Mouse (Mus musculus): ENCODE measurements around the gene Plb1. TPM values are rescaled to one million over a fixed set of nuclear protein-coding genes. Genes with fewer than 3 reads are reported as not detected.

Gene Plb1
- total RNA-seq, 2 experiments from 2014 or later, result 4.0 to 6.5 TPM

DNA sequence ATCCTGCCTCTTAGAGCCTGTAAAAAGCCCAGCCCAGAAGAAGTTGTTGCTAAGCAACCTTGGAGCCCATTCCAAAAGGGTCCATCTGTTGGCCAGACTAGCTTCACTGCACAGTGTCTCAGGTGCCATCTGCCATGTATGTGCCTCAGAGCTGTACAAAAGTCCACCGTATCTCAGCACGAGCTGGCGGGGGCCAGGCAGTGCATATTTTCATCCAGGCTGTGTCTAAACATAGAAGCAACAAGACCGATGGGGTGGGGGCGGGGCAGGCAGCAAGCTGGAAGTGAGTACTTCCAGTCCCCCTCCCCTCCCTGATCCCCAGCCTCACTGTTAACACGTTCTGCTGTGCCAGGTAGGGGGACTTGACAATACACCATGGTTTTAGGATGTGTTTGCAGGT, 102.7 kb downstream of the Plb1 start:
- peak; percentile 48 for DNase-seq

DNA sequence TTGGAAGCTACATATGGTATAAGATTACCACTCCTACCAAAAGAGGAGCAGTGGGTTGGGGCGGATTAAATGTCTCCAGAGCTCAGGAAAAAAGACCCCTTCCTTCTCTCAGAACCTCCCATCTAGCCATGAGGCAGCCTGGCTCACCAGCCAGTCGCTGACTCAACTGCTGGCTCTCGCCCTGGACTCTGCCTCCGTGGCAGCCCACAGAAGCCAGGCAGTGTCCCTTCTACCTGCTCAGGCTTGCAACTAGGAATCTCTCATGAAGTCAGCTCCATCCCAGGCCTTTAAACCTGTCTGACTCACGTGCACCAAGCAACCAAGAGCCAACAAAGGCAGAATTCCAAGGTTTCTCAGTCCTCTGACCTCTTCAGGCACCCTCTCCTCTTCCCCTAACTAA, 103.6 kb downstream of the Plb1 start:
- no peak for DNase-seq

DNA sequence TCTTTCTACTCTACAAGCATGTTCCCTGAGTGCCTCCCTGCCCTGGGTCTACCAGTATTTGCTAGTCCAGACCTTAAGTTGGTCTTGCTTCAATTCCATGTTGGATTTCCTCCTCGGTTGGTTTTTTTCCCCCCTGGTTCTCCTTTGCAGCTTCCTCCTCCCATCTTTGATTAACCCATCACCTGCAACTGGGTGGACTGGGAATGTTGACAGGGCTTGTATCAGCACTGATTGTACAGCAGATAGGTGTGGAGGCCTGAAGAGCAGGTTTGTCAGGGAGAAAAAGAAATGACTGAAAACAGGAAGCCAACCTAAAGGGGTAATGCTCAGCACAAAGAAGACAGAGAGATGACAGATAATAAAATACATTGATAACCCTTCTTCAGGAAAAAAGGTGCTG, 104.8 kb downstream of the Plb1 start:
- DNase-seq, result no peak

DNA sequence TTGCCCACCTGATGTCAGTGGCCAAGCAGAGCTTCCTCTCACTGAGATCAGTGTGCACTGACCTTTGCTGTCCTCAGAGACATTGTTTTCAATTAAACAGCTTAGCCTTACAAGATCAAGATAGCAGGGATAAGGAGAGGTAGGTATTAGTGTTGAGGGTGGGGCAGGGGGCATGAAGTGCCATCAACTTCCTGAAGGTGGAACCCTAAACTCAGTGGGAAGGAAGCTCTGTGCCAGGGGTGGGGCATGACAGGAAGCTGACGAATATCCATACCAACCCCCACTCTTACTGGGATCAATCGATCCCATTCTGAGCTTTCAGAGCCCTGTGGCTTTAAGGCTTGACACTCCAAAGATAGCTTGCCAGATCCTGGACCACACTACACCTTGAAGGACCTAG, 105.8 kb downstream of the Plb1 start:
- no peak for DNase-seq

DNA sequence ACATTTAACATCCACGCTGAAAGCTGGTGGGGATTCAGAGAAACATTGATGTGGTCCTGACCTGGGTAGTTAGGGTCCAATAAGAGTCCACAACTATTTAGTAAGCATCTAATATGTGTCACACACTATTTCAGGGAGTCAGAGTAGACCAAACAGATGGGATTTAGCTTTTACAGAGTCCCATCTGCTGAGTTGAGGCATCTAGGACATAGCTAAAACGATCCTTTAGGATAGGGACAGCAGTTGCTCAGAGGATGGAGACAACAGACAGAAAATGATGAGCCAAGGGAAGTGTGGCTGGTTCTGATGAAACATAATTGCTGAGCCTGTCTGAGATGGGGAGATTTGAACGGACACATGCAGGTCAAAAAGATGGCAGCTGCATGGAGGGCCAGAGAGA, 106.3 kb downstream of the Plb1 start:
- no peak for DNase-seq

DNA sequence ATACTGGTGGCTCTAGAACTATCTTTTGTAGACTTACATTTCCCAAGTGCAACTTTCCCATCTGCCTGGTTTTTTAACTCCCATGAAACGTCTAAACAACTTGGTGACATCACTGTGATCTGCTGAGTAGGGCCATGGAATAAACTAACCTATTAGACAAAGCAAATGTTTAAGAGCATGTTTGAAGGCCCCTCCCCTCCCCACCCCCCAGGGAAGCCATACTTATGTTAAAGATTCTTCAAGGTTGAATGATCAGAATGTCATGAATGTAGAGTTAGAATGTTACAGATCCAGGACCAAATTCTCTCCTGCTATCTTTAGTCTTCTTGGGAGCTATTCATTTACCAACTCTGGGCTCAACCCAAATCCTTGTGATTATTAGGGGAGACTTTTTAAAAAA, 107.7 kb downstream of the Plb1 start:
- no peak for DNase-seq

DNA sequence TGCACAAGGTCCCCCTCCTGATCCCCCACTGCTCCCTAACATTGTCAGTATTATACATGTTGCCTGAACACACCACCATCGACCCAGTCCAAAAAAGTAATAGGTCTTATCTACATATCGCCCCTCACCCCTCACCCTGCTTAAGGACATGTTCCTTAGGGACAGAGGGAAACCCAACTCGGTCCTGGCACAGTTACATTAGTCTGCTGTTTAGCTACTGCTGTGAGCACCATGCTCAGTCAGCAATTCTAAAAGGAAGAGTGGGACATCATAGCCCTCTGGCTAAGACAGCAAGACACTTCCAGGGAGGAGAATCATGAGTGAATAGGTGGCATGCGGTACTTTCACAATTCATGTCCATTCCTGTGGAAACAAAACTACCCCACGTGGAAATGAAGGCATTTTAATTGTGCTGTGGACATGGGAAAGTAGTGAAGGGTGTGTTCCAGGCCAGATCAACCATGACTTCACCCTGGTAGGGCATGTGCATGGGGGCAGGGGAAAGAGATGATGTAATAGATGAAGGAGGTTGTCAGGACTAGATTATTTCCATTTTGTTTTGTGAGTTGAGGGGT, 110.3 kb downstream of the Plb1 start:
- DNase-seq, result no peak

DNA sequence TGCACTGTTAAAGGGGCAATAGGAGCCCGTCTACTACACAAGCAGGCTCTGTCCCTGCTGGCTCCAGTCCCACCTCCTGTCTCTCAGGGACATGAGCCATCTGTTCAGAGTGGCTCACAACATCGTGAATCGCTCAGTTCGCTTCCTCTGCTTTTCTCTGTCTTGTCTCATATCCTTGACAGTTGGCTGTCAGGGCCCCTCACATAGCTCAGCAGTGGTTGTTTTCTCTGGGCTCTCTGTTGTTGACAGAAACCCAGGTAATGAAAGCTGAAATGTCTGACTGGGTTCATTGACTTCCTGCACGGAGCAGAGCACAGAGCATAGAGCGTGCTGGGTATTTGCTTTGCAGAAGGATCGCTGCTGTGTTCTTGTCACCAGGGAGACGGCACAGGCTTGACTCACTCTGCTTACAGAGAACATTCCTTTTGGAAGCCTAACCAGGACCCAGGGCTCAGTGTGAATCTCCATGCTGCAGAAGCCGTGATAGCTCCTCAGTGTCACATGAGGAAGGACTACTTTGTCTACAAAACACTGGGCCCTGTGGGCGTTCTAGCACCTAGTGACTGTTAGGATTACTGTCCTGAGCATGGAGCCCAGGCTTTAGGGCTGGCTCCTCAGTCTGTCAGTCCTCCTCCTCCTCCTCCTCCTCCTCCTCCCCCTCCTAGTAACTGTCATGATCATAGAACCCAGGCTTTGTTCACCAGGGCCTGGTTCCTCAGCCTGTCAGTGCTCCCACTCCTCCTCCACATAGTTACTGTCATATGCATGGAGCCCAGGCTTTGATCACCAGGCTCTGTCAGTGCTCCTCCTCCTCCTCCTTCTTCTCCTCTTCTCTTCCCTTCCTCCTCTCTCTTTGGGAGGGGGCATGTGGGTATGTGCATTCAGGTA, 113.8 kb downstream of the Plb1 start:
- DNase-seq, result peak; percentile 55

DNA sequence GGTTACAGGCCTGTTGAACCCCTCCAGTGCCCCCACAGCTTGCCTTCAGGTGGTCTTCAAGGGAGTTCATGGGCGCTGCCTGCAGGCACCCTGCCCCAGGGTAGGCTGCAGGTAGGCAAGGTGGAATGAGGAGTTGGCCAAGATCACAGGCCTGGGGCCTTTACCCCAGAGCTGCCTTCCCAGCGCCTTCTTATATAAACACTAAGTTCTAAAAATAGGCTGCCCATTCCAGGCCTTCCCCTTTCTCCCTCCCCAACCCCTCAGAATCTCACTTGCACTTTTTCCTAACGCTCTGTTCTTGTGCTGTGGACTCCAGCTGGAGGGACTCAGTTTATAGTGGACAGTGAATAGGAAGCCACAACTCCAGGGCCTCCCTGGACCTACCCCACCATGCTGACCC, 117.2 kb downstream of the Plb1 start:
- DNase-seq, result no peak

DNA sequence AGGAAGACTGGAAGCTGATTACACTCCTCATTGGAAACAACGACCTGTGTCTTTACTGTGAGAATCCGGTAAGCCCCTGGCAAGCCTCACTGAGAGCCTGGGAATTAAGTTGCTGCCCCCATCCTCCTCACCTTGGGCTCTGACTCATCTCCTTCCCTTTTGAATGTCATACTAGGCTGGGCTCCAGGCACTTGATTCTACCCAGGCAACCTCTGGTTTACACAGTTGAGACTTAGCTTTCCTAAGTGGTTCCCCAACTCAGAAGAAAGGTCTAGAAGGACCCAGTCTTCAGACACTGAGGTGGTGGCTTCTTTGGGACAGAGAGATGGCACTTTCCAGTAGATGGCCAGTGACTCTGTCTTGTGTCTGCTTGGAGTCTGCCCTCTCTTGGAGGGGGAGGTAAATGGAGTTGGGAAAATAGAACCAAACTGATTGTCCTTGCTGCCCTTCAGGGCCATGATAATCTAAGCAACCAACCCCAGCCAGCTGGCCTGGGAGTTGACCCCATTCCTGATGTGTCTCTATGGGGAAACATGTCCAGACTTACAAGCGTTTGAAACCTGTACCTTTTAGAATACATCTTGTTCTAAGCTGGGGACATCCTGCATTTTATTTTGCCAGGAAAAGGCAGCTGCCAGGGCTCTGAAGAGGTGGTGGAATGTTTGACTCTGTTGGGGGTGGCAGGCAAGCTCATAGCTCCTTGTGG, 118.2 kb downstream of the Plb1 start:
- DNase-seq, result no peak

DNA sequence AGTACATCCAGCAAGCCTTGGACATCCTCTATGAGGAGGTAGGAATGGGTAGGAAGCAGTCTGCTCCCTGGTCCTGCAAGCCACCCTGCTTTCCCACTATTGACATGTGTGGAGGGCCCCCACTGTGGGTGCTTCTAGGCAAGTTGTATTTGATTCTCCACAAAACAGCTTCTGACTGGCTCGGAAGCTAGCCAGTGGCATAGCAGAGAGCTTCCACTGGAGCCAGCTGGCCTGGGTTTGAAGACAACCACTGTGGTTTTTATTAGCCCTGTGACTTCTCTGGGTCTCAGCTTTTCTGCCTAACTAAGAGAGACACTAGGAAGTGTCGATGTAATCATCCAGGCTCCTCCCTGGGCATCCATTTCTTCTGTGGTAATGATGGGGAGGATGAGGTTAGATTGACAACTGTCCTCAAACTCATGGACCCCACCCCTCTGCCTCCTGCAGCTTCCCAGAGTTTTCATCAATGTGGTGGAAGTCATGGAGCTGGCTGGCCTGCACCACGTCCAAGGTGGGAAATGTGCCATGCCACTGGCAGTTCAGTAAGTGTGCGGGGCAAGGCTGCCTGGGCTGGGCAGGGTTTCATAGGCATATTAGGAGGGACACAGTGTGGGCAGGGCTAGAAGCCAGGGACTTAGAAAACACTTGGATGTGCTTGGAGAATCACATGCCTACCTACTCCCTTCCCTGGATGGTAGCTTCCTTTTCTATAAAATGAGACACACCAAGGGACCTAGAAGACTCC, 119.4 kb downstream of the Plb1 start:
- no peak for DNase-seq

DNA sequence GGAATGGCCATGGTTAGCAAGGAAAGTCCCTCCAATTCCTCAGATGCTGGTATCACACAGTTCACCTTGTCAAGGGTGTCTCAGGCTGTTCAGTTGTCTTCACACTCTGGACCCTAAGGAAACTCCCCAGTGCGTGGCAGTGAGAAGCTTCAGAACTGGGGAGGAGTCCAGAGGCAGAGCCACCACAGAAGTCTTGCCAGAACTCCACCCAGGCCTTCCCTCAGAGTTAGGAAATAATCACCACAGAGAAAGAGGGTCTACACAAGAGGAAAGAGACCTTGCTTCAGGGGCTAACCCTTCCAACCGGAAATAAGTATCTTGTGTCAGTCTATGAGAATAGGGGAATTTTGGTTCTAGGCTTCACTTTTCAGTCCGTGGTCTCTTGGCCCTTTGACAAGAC, 120.3 kb downstream of the Plb1 start:
- DNase-seq, result no peak

DNA sequence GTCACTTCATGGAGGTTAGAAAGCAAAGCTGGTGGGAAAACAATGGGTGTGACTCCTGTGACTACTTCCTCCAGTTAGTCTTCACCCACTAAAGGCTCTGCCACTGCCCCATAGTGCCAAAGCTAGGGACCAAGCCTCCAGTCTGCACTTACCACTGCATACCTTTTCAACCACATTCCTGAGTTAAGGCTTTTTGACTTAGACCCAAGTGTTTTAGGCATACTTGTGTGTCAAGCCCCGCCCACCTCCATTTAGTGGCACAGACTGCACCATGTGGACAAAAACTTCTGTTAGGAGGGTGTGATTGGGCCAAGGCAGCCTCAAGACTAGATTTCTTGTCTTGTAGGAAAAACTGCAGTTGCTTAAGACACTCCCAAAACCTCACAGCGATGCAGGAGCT, 120.8 kb downstream of the Plb1 start:
- no peak for DNase-seq

DNA sequence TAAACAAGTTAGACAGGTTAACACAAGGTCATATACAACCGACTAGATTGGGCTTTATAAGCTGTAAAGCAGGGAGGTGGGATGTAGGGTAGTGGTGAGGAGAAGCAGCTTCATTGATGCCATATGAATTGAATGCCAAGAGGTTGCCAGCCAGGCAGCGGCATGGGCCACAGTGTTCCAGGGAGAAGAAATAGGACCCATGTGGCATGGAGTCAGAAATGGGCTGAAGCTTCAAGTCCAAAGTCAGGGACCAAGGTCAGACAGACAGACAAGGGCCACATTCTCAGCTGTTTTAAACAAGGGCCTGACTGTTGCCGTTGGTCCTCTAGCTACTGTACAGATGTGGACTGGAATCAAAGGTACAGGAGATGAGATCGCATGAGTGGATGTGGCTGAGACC, 128.0 kb downstream of the Plb1 start:
- no peak for DNase-seq

DNA sequence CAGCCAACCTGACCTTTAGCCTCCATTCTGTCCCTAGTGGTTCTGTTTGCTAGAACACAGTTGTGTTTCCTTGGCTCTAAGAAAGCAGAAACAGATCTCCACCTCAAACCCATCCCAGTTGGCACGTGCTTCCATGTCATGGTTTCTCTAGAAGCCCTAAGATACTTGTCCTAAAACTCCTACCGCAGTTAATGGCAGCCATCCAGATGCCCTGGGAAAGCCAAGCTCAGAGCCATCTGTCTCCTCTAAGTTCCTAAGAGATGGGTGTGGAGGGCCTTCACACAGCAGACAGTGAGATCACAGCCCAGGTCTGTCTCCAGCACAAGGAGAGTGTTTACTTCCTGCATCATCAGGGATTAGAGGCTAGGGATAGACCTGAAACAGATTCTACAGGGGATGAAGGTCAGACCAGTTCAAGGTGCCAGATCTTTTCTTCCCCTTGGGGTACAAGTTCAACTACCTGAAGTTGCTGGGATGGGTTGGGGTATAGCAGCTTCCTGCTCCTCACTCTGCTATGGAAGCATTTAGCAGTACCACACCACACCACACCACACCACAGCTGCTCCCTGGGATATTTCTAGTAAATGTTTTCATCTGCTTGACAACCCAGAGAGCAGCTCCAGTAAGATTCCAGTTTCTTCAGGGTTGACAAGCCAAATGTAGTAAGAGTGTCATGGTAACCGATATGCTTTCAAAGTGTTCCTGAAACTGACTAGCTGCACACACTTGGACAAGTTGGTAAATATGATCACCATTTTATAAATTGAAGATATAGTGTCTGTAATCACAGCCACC, 129.1 kb downstream of the Plb1 start:
- DNase-seq, result no peak

DNA sequence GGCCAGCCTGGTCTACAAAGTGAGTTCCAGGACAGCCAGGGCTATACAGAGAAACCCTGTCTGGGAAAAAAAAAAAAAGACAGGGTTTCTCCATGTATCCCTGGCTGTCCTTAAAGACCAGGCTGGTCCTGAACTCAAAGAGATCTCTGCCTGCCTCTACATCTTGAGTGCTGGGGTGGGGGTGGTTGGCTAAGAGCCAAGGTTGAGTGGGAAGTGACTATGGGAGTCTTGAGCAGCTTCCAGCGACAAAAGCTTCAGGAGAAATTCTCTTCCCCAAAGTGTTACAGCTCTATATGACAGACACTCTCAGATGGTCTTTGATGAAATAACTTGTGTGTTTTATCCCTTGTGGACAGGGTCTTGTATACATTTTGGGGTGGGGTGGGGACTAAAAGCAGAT, 136.9 kb downstream of the Plb1 start:
- no peak for DNase-seq

DNA sequence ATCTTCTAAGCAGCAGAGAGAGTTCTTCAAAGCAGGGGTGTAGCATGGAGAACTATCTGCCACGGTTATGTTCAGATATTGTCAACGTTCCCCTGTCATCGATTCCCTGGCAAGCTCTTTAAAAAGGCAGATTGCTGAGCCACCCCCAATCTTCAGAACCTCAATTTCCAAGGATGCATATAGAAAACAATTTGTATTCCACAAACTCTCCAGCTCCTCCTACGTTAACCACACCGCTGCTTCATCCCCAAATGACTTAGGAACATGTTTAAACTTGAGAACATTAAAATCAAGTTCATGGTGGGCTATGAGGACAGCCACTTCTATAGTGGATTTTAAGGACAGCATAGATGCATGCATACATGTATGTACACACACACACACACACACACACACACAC, 138.7 kb downstream of the Plb1 start:
- no peak for DNase-seq

DNA sequence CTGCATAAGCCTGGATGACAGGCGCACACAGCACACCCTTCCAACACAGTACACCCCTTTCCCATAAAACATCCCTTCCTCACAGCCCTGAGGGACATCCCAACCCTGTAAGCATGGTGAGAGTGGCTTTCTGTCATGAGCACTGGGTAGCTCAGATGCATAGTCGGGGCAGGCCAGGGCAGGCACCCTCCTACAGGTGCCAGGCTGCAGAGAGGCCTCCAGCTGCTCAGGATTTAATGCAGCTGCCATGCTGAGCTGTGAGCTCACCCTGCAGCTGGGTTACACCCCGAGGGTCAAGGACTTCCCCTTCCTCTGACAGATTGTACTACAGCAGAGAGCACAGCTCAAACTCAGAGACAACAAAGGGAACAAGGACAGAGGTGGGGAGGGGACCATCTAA, 146.0 kb downstream of the Plb1 start:
- DNase-seq, result no peak

DNA sequence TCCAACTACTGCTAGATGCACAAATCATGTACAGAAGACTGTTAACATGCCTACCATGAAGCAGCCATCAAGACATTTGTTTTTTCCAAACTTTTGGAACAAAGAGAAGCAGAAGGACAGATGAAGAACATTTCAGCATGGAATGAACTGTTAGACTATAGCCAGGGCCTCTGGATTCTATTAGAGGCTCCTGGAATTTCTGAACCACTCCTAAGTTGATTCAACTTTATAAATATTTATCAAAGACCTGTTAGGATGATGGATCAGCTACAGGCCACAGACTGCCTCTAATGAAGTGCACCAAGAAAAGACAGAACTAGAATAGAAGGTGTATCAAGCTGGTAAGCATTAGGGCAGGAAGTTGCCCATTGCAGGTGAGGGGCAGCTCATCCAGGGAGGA, 156.1 kb downstream of the Plb1 start:
- DNase-seq, result no peak

DNA sequence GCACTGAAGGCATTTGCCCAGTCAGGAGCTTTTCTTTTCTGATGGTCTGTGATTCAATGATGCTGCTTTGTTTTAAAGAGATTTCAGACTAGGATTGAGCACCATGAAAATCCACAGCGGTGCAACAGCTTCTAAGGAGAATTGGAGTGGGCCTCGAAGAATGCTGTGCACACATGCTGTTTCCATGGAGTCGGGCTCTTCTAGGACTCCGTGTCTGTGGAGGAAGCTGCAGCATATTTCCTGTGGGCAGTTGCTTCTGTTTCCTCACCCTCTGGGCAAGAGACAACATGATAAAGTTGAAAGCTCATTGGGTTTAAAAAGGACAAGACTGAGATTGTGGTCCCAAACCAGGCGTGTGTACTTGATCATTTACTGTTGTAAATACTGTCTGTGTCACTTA, 157.8 kb downstream of the Plb1 start:
- DNase-seq, result no peak

DNA sequence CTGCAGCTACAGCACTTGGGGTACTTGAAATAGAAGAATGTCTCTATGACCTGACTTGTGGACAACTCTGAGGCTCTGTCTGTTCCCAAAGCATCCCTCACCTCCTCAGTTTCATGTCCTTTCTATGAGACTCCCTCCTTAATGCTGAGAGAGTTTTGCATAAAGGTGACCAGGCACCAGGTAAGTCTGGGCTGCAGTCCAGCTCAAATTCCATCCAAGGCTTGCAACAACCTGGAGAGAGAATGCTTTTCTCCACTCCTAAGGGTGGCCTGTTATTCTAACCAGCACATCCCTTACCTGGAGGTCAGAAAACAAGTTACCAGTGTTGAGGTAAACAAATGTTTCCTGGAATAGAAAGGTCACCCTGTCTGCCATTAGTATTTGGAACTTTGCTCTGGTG, 159.8 kb downstream of the Plb1 start:
- DNase-seq, result no peak

DNA sequence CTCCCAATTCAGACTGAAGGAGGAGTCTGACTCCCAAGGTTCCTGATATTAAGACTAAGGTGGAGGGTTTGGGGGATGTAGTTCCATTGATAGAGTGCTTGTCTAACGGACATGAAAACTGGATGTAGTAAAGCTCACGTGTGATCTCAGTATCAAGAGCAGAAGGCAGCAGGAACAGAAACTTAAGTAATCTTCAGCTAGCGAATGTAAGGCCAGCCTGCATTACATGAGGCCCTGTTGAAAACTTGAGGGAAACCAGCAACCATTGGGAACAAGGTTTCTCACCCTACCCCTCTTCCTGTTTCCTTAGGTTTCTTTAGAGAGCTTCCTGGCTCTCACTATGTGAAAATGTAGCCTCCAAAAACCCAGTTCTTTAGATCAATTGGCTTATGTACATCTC, 162.1 kb downstream of the Plb1 start:
- DNase-seq, result no peak

Data from gastrocnemius, postnatal 10 days (tissue).